Mouse (Mus musculus): ENCODE measurements around the gene Grin1.

Grin1 gene

GRCm38 (mm10) chr2:25252331-25252730, 66.7 kb downstream of the Grin1 start:
- DNase-seq = peak in 1 of 2 experiments; percentile 27

- peak; percentile 42 to 69 for DNase-seq
Measured at GRCm38 (mm10) chr2:25246183-25247072, 72.6 kb downstream of the Grin1 start, which contains the start of gene AL732309.1. Gene AL732309.1 (minus strand): TSS chr2:25246863.

GRCm38 (mm10) chr2:25244144-25244543, 74.8 kb downstream of the Grin1 start:
- DNase-seq = no peak

- DNase-seq = no peak
Measured at GRCm38 (mm10) chr2:25243342-25243741, 75.6 kb downstream of the Grin1 start.

- DNase-seq = no peak
Measured at GRCm38 (mm10) chr2:25242101-25242506, 76.9 kb downstream of the Grin1 start, which contains the start of the genes Rnf208 and Cysrt1. Gene Rnf208 (plus strand): TSS chr2:25242255. Gene Cysrt1 (minus strand): TSS chr2:25242452.

GRCm38 (mm10) chr2:25241438-25241775, 77.6 kb downstream of the Grin1 start:
- DNase-seq = no peak

Data from lung, adult 18-20 months (tissue).